Mouse (Mus musculus) embryonic fibroblast, embryonic 13.5 days (primary cell): ENCODE results near the gene Mgea5.

Source experiments
- CTCF ChIP-seq: IDR thresholded peaks from 2 replicates; pipeline ENCODE4 v1.5.1; 2011; ENCODE audit warnings: mild to moderate bottlenecking, control low read depth, low read length, moderate library complexity, borderline replicate concordance; ENCODE audit not compliant: insufficient read depth
- POLR2A ChIP-seq: IDR thresholded peaks from 2 replicates; pipeline ENCODE4 v1.6.1; 2011; ENCODE audit warnings: low read depth, mild to moderate bottlenecking, control low read depth, low read length, moderate library complexity

DNA sequence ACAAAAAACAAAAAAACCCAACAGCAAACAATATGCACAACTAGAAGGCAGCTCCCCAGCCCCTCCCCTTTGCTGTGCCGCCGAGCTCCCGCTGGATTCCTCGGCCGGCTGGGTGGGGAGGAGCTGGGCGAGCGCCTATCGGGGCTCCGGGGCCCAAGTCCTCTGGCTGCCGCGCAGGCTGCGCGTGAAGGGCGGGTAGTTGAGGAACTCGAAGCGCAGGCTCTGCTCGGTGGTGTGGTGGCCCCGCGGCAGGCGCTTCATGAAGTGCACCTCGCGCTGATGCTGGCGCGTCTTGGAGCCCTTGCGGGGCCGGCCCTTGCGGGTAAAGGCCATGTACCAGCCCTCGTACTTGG, 46.8 kb downstream of the Mgea5 start:
- no peak for TF ChIP-seq POLR2A
- TF ChIP-seq CTCF, result no peak
